Mouse (Mus musculus): ENCODE results near the gene Nos1ap. TPM values are rescaled to one million over a fixed set of nuclear protein-coding genes. Genes with fewer than 3 reads are reported as not detected.

The Nos1ap gene
- polyA plus RNA-seq, 1 experiment from 2014 or later: 8.0 TPM

DNA sequence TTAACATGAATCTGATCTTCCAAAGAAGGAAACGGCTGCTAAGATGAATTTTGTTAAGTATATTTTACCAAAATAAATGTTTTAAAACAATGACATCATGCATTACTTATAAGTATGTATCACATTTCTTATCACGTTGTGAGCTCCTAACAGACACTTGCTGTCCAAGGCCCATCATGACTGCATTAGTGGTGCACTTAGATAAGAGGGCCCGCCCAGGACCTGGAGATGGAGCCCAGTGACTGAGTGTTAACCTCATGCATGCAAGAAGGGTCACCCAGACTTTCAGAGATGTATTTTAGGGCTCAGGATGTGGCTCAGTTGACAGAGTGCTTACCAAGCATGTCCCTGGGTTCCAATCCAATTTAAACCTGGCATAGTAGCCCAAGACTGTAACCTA, 20.6 kb upstream of the Nos1ap start:
- Histone ChIP-seq H3K4me2 (replicated peaks; ENCODE audit: low read depth, low read length) (no peak overlapping the region), H3K4me3 (ENCODE audit: low read depth, low read length) (no peak overlapping the region), H3K9me3 (ENCODE audit: low read length) (no peaks in the 10 kb centered on the region), H3K9ac (replicated peaks; ENCODE audit: low read depth) (no peak overlapping the region), H3K27ac (ENCODE audit: low read length) (no peak overlapping the region), H3K4me1 (ENCODE audit: insufficient read depth, low read depth, low read length) (no peaks in the 10 kb centered on the region), H3K27me3 (replicated peaks; ENCODE audit: insufficient read depth, low read length) (no peaks in the 10 kb centered on the region), H3K36me3 (ENCODE audit: insufficient read depth, low read length) (no peaks in the 10 kb centered on the region)
- ATAC-seq (no peak), DNase-seq (ENCODE audit: low spot score) (no peak)
- TF ChIP-seq EP300 (IDR thresholded peaks at IDR 0.05): no peak
- no peak for TF ChIP-seq CTCF (IDR thresholded peaks at IDR 0.05)
- WGBS: 61% methylated on average over 3 of the region's 3 CpGs

DNA sequence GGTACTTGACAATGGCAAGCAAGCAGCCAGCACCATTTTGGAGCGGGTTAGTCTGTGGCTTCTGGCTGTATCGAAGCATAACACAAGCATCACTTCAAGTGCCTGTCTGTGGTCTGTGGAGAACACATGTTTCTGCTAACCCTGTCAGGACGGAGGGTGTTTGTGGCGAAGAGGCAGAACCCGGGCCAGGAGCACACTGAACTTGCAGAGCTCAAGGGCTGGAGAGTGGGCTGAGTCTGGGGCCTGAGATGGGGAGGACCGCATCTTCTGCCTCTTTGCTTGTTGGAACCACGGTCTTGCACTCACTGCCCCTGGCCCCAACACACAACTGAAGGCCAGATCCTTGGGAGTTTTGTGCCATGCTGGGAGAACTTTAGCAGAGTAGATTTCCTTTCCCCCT, 20.2 kb upstream of the Nos1ap start:
- no peak for TF ChIP-seq EP300 (IDR thresholded peaks at IDR 0.05)
- no peak for TF ChIP-seq CTCF (IDR thresholded peaks at IDR 0.05)
- WGBS: 67% methylated on average over 7 of the region's 7 CpGs
- H3K36me3 ChIP-seq (ENCODE audit: insufficient read depth, low read length): no peaks in the 10 kb centered on the region
- ATAC-seq (no peak), DNase-seq (ENCODE audit: low spot score) (no peak)
- no peaks in the 10 kb centered on the region for H3K27me3 ChIP-seq (replicated peaks; ENCODE audit: insufficient read depth, low read length)
- H3K4me2 ChIP-seq (replicated peaks; ENCODE audit: low read depth, low read length): no peak overlapping the region
- no peaks in the 10 kb centered on the region for H3K9me3 ChIP-seq (ENCODE audit: low read length)
- H3K4me3 ChIP-seq (ENCODE audit: low read depth, low read length): no peak overlapping the region
- H3K9ac ChIP-seq (replicated peaks; ENCODE audit: low read depth): no peak overlapping the region
- H3K4me1 ChIP-seq (ENCODE audit: insufficient read depth, low read depth, low read length): no peaks in the 10 kb centered on the region
- no peak overlapping the region for H3K27ac ChIP-seq (ENCODE audit: low read length)

GRCm38 (mm10) chr1:170608461-170609071, 18.9 kb upstream of the Nos1ap start:
- Histone ChIP-seq H3K4me2 (replicated peaks; ENCODE audit: low read depth, low read length) (no peak overlapping the region), H3K9me3 (ENCODE audit: low read length) (no peaks in the 10 kb centered on the region), H3K9ac (replicated peaks; ENCODE audit: low read depth) (no peak overlapping the region), H3K4me3 (ENCODE audit: low read depth, low read length) (no peak overlapping the region), H3K36me3 (ENCODE audit: insufficient read depth, low read length) (no peaks in the 10 kb centered on the region), H3K27me3 (replicated peaks; ENCODE audit: insufficient read depth, low read length) (no peaks in the 10 kb centered on the region), H3K4me1 (ENCODE audit: insufficient read depth, low read depth, low read length) (no peaks in the 10 kb centered on the region), H3K27ac (ENCODE audit: low read length) (no peak overlapping the region)
- no peak for TF ChIP-seq EP300 (IDR thresholded peaks at IDR 0.05)
- no peak for TF ChIP-seq CTCF (IDR thresholded peaks at IDR 0.05)
- DNase-seq (ENCODE audit: low spot score) (peak; percentile 20), ATAC-seq (peak; percentile 28)
- WGBS: 62% methylated on average over 3 of the region's 3 CpGs

DNA sequence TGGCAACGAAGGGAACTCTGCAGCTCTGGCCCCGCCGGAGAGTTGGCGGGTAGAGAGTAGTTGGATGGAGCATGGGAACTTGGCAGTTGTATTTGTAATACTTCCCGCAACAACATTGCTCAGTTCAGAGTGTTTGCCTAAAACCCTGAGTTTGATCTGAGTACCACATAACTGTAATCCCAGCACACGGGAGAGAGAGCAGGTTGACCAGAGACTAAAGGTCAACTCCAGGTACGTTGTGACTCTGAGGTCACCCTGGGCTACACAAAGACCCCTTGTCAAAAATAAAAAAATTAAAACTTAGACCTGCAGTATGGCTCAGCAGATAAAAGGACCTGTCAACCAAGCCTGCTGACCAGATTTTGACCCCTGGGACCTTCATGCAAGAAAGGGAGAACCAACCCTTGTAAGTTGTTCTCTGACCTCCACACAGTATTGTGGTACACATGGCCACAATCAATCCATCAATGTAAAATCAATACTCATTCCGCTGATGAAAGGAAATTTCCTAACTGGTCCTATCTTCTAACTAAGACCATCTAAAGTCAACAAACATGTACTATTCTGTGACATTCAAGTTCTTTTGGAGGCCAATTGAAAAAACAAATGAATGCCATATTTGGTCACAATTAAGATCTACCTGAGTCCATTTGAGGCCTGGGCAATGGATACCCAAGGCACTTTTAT, 17.7 kb upstream of the Nos1ap start:
- no peak overlapping the region for H3K9ac ChIP-seq (replicated peaks; ENCODE audit: low read depth)
- H3K27ac ChIP-seq (ENCODE audit: low read length): no peak overlapping the region
- no peaks in the 10 kb centered on the region for H3K4me1 ChIP-seq (ENCODE audit: insufficient read depth, low read depth, low read length)
- WGBS: 82% methylated on average over 8 of the region's 8 CpGs
- TF ChIP-seq CTCF (IDR thresholded peaks at IDR 0.05): no peak
- TF ChIP-seq EP300 (IDR thresholded peaks at IDR 0.05): no peak
- DNase-seq (ENCODE audit: low spot score) (no peak), ATAC-seq (no peak)
- no peaks in the 10 kb centered on the region for H3K27me3 ChIP-seq (replicated peaks; ENCODE audit: insufficient read depth, low read length)
- no peak overlapping the region for H3K4me2 ChIP-seq (replicated peaks; ENCODE audit: low read depth, low read length)
- no peak overlapping the region for H3K4me3 ChIP-seq (ENCODE audit: low read depth, low read length)
- no peaks in the 10 kb centered on the region for H3K9me3 ChIP-seq (ENCODE audit: low read length)
- H3K36me3 ChIP-seq (ENCODE audit: insufficient read depth, low read length): no peaks in the 10 kb centered on the region

GRCm38 (mm10) chr1:170605228-170606001, 15.8 kb upstream of the Nos1ap start:
- Histone ChIP-seq H3K9ac (replicated peaks; ENCODE audit: low read depth) (no peak overlapping the region), H3K36me3 (ENCODE audit: insufficient read depth, low read length) (no peaks in the 10 kb centered on the region), H3K4me3 (ENCODE audit: low read depth, low read length) (no peak overlapping the region), H3K4me1 (ENCODE audit: insufficient read depth, low read depth, low read length) (no peaks in the 10 kb centered on the region), H3K27ac (ENCODE audit: low read length) (no peak overlapping the region), H3K9me3 (ENCODE audit: low read length) (no peaks in the 10 kb centered on the region), H3K4me2 (replicated peaks; ENCODE audit: low read depth, low read length) (no peak overlapping the region), H3K27me3 (replicated peaks; ENCODE audit: insufficient read depth, low read length) (no peaks in the 10 kb centered on the region)
- ATAC-seq (peak; percentile 71), DNase-seq (ENCODE audit: low spot score) (peak; percentile 77)
- 51% methylated on average over 21 of the region's 21 CpGs for WGBS
- TF ChIP-seq CTCF (IDR thresholded peaks at IDR 0.05) (no peak), EP300 (IDR thresholded peaks at IDR 0.05) (no peak)

GRCm38 (mm10) chr1:170594575-170594974, 4.9 kb upstream of the Nos1ap start:
- H3K4me1 ChIP-seq (ENCODE audit: insufficient read depth, low read depth, low read length): no peaks in the 10 kb centered on the region
- DNase-seq (ENCODE audit: low spot score) (no peak), ATAC-seq (no peak)
- H3K36me3 ChIP-seq (ENCODE audit: insufficient read depth, low read length): no peaks in the 10 kb centered on the region
- no peak overlapping the region for H3K4me2 ChIP-seq (replicated peaks; ENCODE audit: low read depth, low read length)
- TF ChIP-seq CTCF (IDR thresholded peaks at IDR 0.05) (no peak), EP300 (IDR thresholded peaks at IDR 0.05) (no peak)
- 94% methylated on average over 7 of the region's 7 CpGs for WGBS
- no peaks in the 10 kb centered on the region for H3K9me3 ChIP-seq (ENCODE audit: low read length)
- H3K4me3 ChIP-seq (ENCODE audit: low read depth, low read length): no peak overlapping the region
- no peaks in the 10 kb centered on the region for H3K27me3 ChIP-seq (replicated peaks; ENCODE audit: insufficient read depth, low read length)
- no peak overlapping the region for H3K27ac ChIP-seq (ENCODE audit: low read length)
- H3K9ac ChIP-seq (replicated peaks; ENCODE audit: low read depth): no peak overlapping the region

All from lung, postnatal 0 days (tissue).